Mouse (Mus musculus) ovary, adult 18-20 months (tissue): Measurements from ENCODE around the gene Nhsl1.

Source experiments
- DNase-seq: peaks from one replicate; pipeline ENCODE4 v3.0.0; 2022; ENCODE audit warnings: low spot score, mixed read lengths

The Nhsl1 gene

DNA sequence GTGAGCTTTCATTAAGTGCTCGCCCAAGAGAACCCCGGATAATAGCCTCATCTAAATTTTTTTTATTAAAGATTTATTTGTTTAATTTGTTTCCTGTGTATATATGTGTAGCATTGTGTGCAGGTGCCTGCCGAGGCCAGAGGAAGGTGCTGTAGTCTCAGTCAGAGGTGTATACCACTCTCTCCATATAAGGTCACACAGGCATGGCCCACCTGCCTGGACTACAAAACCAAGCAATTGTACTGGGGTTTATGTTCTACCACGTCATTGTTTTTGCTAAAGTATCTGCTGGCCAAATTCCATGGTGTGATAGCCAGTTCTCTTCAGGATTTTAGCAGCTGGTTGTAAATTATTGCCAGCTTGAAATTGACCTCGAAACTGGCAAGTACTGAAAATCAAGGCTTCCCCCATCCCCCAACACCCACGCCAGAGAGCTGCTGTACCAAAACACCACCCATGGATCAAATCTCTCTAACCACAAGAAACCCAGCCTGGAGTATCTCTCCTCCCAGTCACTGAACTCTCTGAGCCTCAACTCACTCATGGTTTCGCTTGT is 81.4 kb downstream of the Nhsl1 start:
- no peak for DNase-seq

DNA sequence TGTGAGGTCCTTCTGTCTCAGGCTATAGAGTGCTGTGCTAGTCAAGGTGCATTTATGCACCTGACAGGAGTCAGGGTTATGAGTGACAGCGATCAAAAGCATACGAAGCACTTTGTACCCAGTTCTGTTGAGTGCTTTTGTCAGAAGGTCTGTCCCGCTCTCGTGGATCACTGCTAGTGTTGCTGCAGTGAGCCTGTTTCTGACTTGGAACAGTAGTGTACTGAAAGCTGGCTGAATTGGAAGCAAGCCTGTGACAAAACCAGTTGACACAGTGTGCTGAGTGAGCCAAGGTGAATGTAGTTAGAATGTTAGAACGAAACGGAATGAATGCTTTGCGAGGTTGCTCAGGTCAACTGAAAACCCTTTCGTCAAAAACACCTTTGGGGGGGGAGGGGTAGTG is 82.2 kb downstream of the Nhsl1 start:
- DNase-seq, result no peak

DNA sequence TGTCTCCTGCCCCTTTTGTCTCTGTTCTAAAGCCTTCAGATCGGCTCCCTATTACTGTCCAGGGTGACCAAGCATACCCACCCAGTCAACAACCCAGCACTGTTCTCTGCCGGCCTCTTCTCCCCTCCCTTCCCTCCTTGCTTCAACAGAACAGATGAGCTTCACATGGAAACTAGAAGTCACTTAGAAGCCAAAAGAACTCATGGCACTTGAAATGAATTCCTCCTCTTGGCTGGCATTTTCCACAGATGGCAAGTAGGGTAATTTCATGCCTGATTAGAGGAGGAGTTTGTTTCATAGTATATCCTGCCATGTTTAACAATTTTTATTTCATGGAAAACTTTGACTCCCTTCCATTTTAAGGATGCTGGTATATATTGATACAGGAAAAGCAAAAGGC is 85.2 kb downstream of the Nhsl1 start:
- DNase-seq, result no peak

DNA sequence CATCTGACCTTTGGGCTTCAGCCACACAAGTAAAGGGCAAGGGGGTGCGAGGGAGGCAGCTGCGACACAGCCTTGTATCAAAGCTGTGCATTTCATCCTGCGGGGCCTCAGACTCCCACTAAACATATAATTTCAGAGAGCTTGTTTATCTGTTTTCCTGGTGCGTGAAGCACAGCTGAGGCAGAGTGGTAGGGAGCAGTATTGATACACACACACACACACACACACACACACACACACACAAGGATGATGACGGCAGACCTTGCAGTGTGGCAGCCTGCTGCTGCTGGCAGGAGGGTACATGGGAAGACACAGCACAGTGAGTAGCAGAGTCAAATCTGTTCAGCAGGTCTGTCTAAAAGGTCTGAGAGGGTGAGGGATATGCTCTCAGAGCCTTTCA is 85.9 kb downstream of the Nhsl1 start:
- no peak for DNase-seq

DNA sequence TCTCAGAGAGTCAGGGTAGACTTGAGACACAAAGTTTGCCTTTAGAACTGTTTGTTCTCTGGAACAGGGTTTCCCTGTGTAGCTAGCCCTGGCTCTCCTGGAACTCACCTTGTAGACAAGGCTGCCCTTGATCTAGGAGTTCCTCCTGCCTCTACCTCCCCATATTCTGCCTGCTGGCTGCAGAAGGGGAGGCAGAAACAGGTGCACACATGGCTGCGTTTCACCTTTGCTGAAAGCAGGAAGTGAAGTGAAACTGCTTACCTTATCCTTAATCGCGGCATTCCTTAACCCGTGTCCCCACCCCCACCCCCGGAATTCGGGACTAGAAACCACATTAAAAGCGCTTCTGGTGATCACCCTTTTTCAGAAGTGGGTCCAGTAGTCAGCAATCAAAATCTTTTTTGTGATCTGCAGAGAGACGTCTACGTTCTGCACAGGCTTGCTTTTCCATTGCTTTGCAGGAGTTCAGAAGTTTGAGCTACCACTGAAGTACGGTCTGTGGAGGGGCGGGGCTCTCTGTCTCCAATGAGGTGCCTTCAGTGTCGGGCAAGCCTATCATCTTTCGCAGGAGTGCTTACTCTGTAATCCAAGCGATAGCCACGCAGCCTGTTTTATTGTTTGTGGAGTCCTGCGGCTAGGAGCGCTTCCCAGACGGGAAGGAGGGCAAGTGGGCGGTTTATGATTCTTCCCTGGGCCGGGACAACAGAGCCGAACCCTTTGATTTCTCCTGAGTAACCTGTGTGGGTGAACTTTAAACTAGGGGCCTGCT is 88.5 kb downstream of the Nhsl1 start:
- DNase-seq, result peak; percentile 78

GRCm38 (mm10) chr10:18408128-18408527 is 89.3 kb downstream of the Nhsl1 start:
- DNase-seq, result no peak

GRCm38 (mm10) chr10:18408635-18409034 is 89.8 kb downstream of the Nhsl1 start:
- DNase-seq, result no peak

DNA sequence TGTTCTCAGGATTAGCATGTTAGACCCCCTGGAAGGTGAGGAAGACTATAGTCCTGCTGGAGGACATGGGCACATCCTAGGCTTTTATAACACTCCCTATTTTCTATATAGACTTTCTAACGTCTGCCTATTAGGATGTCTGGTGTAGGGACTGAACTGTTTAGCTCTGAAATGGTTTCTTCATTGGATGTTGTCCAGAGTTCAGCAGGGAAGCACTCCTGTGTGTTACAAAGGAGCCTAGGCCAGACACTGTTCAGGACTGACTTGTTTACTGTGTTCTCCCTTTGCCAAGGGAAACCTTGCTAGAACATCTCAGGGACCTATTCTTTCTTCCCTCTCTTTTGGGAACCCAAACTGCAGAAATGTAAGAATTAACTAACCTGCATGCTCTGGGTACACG is 90.3 kb downstream of the Nhsl1 start:
- DNase-seq, result no peak

DNA sequence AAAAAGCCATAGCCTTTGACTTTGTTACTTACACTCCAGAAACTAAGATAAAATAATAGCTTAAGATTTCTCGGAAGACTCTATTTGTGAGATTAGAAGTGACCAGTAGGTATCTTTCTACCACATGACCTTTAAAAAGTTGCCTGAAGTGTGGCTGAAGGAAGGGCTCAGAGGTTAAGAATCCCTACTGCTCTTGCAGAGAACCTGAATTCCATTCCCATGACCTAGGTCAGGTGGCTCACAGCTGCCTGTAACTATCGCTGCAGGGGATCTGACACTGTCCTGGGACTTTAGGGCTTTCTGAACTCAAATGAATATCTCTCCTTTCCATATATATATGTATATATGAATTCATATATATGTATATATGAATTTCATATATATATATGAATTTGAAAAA is 92.5 kb downstream of the Nhsl1 start:
- DNase-seq, result no peak

DNA sequence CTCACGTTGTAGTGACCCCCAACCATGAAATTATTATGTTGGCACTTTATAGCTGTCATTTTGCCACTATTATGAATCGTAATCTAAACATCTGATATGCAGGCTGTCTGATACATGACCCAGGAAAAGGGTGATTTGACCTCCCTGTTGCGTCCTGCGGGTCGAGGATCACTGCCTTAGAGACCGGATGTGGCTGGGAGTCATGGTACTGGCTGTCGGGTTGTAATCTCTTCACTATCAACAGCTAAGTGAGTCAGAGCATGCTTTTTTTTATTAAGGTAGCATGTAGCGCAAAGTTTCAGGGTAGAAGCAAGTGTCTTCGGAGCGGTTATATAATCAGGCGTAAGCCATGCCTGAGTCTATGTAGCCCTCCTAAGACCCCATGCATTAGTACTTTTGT is 97.2 kb downstream of the Nhsl1 start:
- no peak for DNase-seq

GRCm38 (mm10) chr10:18418160-18418559 is 99.4 kb downstream of the Nhsl1 start:
- DNase-seq, result no peak

GRCm38 (mm10) chr10:18419508-18419907 is 100.7 kb downstream of the Nhsl1 start:
- no peak for DNase-seq

GRCm38 (mm10) chr10:18420259-18421000 is 101.6 kb downstream of the Nhsl1 start:
- no peak for DNase-seq

- no peak for DNase-seq
Observed at GRCm38 (mm10) chr10:18422968-18423367, 104.2 kb downstream of the Nhsl1 start.

DNA sequence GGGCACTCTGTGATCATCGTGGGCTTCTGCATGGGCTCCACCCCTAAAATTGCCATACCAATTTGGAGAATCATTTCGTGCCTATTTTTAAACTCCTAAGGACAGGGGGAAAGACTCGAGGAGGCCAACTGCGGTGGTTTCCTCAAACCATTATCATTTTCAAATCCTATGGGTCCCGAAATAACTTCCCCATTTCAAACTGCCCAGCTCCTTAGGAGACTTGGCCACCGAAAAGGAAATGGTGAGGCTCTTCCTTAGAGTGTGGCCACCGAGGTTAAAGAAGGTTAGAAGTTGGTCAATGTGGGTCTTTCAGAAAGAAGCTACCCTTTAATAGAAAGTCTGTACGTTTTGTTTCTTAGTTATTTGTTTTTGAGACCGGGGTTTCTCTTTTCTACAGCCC is 104.8 kb downstream of the Nhsl1 start:
- DNase-seq, result no peak

GRCm38 (mm10) chr10:18427866-18428265 is 109.1 kb downstream of the Nhsl1 start:
- no peak for DNase-seq

DNA sequence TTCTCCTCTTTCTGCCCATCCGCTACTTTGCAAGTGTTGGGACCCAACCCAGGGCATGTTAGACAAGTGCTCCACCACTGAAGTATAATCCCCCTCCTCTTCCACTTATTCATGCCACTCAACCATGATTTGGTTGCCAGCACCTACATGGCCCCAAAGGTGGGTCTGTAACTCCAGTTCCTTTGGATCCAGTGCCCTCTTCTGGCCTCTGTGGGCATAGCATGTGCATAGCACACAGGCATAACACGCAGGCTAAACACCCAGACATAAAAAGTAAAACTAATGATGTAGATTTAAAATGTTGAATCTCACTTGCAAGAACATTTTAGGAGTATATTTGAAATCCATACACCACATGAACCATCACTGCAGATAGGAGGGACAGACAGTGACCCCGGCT is 110.7 kb downstream of the Nhsl1 start:
- no peak for DNase-seq

DNA sequence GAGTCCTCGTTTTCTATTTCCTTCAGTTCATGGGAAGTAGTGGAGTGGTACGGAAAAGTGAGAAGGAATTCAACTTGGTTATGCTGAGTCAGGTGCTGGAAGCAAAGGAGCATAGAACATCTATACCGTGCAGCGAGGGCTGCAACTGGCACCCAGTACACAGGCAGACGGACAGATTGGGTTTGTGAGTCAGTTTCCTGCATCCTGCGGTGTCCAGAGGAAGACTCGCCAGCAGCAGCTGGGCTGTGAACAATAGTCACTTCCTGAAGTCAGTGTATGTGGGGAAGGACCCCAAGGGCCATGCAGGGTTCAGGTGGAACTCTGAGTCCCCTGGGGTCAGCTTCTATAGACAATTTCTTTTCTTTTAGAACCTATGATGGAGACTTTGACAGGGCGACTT is 111.4 kb downstream of the Nhsl1 start:
- DNase-seq, result no peak

GRCm38 (mm10) chr10:18430973-18431372 is 112.2 kb downstream of the Nhsl1 start:
- peak; percentile 69 for DNase-seq

DNA sequence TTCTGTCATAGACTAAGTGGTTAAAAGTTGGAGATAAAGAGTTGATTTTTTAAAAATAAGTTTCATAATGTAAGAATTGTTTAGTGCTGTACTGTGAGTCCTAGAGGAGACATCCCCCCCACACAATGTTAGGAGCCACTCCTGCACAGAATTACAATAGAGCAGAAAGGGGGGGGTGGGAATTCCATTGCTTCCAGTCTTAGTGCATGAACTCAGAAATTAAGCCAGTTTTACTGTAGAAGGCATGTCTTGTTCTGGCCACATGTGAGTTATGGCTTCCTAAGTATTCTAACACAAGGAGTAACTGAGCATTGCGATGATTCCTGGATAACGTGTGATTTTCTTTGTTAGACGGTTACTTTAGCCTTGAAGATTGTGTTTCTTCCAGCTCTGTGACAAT is 112.8 kb downstream of the Nhsl1 start:
- no peak for DNase-seq

GRCm38 (mm10) chr10:18435454-18435853 is 116.7 kb downstream of the Nhsl1 start:
- no peak for DNase-seq

GRCm38 (mm10) chr10:18435938-18436337 is 117.2 kb downstream of the Nhsl1 start:
- DNase-seq, result no peak

DNA sequence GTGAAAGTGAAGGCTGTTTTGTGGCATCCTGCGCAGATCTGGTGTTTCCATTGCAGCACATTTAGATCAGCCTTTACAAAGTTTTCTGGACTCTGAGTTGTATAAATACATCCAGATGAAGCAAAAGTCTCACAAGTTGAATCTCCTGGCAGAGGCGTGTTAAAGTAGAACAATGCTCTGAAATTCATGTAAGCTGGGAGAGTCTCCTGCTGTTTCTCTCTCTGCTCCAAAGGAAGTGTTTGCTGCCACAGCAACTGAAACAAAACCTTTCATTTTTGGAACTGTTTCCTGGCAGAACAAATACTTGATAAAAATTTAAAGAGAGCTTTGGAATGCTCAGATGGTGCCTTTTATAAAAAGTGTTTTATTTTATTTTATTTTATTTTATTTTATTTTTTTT is 118.8 kb downstream of the Nhsl1 start:
- no peak for DNase-seq
